Mouse (Mus musculus): ENCODE results near the gene Large2.

- TF ChIP-seq CTCF (IDR thresholded peaks at IDR 0.05; ENCODE audit: insufficient read depth, low read depth, low read length) (no peak), POLR2A (IDR thresholded peaks at IDR 0.05; ENCODE audit: insufficient read depth, low read depth, low read length) (no peak)
Measured at GRCm38 (mm10) chr2:92375788-92376187, 1.1 kb upstream of the Large2 start.
